Comparison of ENCODE assay signal across 8 mouse cellular contexts in the genomic region with DNA sequence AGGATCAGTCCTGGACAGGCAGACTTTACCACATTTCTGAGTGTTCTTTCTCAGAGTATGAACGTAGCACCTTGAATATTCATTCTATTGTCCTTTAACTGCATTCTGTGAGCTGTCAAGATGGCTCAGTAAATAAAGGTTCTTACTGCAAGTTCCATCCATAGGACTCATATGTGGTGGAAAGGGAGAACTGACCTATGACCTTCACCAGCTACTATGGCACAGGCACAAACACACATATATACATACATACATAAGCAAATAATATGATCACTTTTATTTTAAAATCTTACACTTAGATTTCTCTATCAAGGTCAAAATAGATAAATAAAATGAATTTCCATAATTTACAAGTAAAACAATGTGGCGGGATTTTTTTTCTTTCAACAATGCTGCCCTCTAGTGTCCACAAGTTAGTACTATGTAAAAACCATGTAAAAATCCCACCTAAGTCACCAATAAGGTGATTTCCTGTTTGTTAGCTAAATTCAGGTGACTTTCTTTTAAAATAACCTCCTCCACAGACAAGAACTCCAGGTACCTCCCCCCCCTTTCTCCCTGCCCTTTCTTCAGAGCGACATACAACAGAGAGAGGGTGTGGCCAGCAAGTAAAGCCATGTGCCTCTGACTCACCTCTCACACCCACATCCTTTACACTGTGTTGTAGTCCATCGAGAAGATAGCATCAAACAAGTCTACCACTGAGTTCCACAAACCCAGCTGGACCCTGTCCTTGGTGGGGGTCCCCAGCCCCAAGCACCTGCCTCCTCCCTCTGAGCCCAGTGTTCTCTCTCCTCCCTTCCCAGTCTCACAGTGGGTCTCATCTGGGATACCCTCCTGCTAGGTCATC. TPM values are rescaled to one million over a fixed set of nuclear protein-coding genes. Genes with fewer than 3 reads are reported as not detected.
DNase-seq lines count a peak whose midpoint lies in the region; ATAC-seq lines count a peak whose summit lies in the region.

No protein-coding gene starts in this region.

- H3K27ac ChIP-seq in forebrain, embryonic 11.5 days (ENCODE audit: low read depth, low read length) = no peak overlapping the region
- H3K27ac ChIP-seq in forebrain, embryonic 10.5 days = no peak overlapping the region
- no peak overlapping the region for H3K27ac ChIP-seq in intestine, embryonic 15.5 days

- no peaks in the 10 kb centered on the region for H3K27me3 ChIP-seq in forebrain, embryonic 11.5 days (ENCODE audit: control insufficient read depth, insufficient read depth, low read length)
- no peaks in the 10 kb centered on the region for H3K27me3 ChIP-seq in forebrain, embryonic 10.5 days (ENCODE audit: poor library complexity, severe bottlenecking)
- H3K27me3 ChIP-seq in intestine, embryonic 15.5 days (replicated peaks) = no peaks in the 10 kb centered on the region

- peak; percentile 55 for ATAC-seq in forebrain, embryonic 11.5 days (replicated peaks; ENCODE audit: low FRiP score)
- ATAC-seq in intestine, embryonic 15.5 days = peak; percentile 80

- H3K9ac ChIP-seq in forebrain, embryonic 11.5 days (ENCODE audit: low read length) = no peak overlapping the region
- H3K9ac ChIP-seq in intestine, embryonic 15.5 days = no peak overlapping the region

- no peaks in the 10 kb centered on the region for H3K4me1 ChIP-seq in forebrain, embryonic 11.5 days (replicated peaks; ENCODE audit: control insufficient read depth, insufficient read depth, low read length)
- H3K4me1 ChIP-seq in forebrain, embryonic 10.5 days = no peaks in the 10 kb centered on the region
- no peaks in the 10 kb centered on the region for H3K4me1 ChIP-seq in intestine, embryonic 15.5 days (replicated peaks)

- H3K4me2 ChIP-seq in forebrain, embryonic 11.5 days (ENCODE audit: low read depth, low read length, severe bottlenecking) = no peak overlapping the region
- H3K4me2 ChIP-seq in intestine, embryonic 15.5 days (replicated peaks) = no peak overlapping the region

- 58% methylated on average over 4 of the region's 4 CpGs for WGBS in forebrain, embryonic 11.5 days
- 48% methylated on average over 4 of the region's 4 CpGs for WGBS in forebrain, embryonic 10.5 days
- WGBS in intestine, embryonic 15.5 days = 41% methylated on average over 4 of the region's 4 CpGs

- H3K36me3 ChIP-seq in forebrain, embryonic 11.5 days (ENCODE audit: control insufficient read depth, insufficient read depth, low read length) = no peaks in the 10 kb centered on the region
- H3K36me3 ChIP-seq in forebrain, embryonic 10.5 days (replicated peaks) = no peaks in the 10 kb centered on the region
- no peaks in the 10 kb centered on the region for H3K36me3 ChIP-seq in intestine, embryonic 15.5 days

- H3K9me3 ChIP-seq in forebrain, embryonic 11.5 days (ENCODE audit: control insufficient read depth, low read length) = no peaks in the 10 kb centered on the region
- H3K9me3 ChIP-seq in forebrain, embryonic 10.5 days = no peaks in the 10 kb centered on the region
- no peaks in the 10 kb centered on the region for H3K9me3 ChIP-seq in intestine, embryonic 15.5 days

- no peak for DNase-seq in forebrain, embryonic 11.5 days (ENCODE audit: low spot score)
- DNase-seq in forebrain, embryonic 10.5 days (ENCODE audit: extremely low spot score, low spot score) = no peak
- peak; percentile 10 for DNase-seq in urinary bladder, postnatal 14 days (ENCODE audit: low spot score)
- no peak for DNase-seq in urinary bladder, adult 2 months (ENCODE audit: low spot score)
- DNase-seq in retina, adult 2 months (ENCODE audit: low read depth, low spot score) = peak; percentile 11
- no peak for DNase-seq in frontal cortex, postnatal 14 days (ENCODE audit: low spot score in 2 of 2)
- no peak for DNase-seq in right cerebral cortex, postnatal 25 days

- H3K4me3 ChIP-seq in forebrain, embryonic 11.5 days (ENCODE audit: low read depth, low read length) = no peak overlapping the region
- no peak overlapping the region for H3K4me3 ChIP-seq in forebrain, embryonic 10.5 days
- H3K4me3 ChIP-seq in intestine, embryonic 15.5 days (replicated peaks) = no peak overlapping the region

RNA-seq across cellular contexts. Expression of gene Ssr3, which starts 39.9 kb away (rescaled TPM):
- polyA plus RNA-seq in forebrain, embryonic 11.5 days (2014; fragmentation: Nextera tagmentation; extraction: Ambion mirVana) = 226 and 248 TPM in 2 replicates
- 236 and 243 TPM in 2 replicates for polyA plus RNA-seq in forebrain, embryonic 10.5 days (2016; fragmentation: Nextera tagmentation; extraction: Ambion mirVana)
- 169 and 171 TPM in 2 replicates for polyA plus RNA-seq in urinary bladder, adult 2 months (2012; rRNA removed)
- polyA plus RNA-seq in intestine, embryonic 15.5 days (2015; fragmentation: Nextera tagmentation; extraction: Ambion mirVana) = 281 and 299 TPM in 2 replicates

Comparison
In these comparisons a context has a peak if more than half of its experiments do, and no peak if none do; other contexts are left out.
1. DNase-seq: peak in urinary bladder, postnatal 14 days (single experiment) and retina, adult 2 months (single experiment); none in forebrain, embryonic 11.5 days (single experiment), forebrain, embryonic 10.5 days (single experiment), urinary bladder, adult 2 months (single experiment), frontal cortex, postnatal 14 days (0 of 2) and right cerebral cortex, postnatal 25 days (single experiment).